Mouse (Mus musculus): ENCODE measurements around the gene Gxylt2. TPM values are rescaled to one million over a fixed set of nuclear protein-coding genes. Genes with fewer than 3 reads are reported as not detected.

Gxylt2 gene
- polyA plus RNA-seq, 1 experiment = not detected

DNA sequence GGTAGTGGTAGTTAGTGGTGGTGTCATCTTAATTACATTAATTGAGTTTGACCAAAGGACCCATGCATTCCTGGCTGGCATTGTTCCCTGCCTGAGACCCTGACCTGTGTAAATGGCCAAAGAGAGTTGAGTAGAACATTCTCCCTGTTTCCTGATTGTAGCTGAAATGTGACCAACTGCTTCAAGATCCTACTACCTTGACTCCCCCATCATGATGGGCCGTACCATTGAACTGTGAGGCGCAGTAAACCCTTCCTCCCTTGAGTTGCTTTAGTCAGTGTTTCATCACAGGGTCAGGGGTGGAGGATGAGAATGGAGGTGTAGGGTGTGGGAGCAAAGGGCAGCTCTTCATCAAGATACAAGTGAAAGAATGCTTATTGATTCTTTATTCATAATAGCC is 25.9 kb upstream of the Gxylt2 start:
- Histone ChIP-seq H3K4me3 (ENCODE audit: insufficient read depth, low read length) (no peak overlapping the region), H3K27ac (ENCODE audit: insufficient read depth, low read depth, low read length) (no peak overlapping the region), H3K4me1 (ENCODE audit: control insufficient read depth, insufficient read depth, low read length) (peaks cover 3% of the 10 kb centered on the region; the same call in 1 of the 2 replicates)
- no peak for TF ChIP-seq CTCF (IDR thresholded peaks at IDR 0.05; ENCODE audit: low read depth, low read length)
- no peak for TF ChIP-seq POLR2A (IDR thresholded peaks at IDR 0.05; ENCODE audit: borderline replicate concordance, low read depth, low read length)

DNA sequence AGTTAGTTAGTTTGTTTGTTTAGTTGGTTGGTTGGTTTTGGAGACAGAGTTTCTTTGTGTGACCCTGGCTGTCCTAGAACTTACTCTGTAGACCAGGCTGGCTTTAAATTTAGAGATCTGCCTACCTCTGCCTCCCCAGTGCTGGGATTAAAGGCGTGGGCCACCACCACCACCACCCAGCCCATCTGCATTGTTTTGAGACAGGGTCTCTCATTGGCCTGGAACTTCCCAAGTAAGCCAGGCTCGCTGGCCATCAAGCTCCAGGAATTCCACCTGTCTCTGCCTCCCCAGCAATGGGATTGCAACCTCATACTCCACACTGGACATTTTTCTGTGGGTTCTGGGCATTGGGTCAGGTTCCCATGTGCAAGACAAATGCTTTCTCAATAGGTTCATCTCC is 18.2 kb upstream of the Gxylt2 start:
- Histone ChIP-seq H3K4me3 (ENCODE audit: insufficient read depth, low read length) (no peak overlapping the region), H3K4me1 (ENCODE audit: control insufficient read depth, insufficient read depth, low read length) (no peaks in the 10 kb centered on the region), H3K27ac (ENCODE audit: insufficient read depth, low read depth, low read length) (no peak overlapping the region)
- TF ChIP-seq POLR2A (IDR thresholded peaks at IDR 0.05; ENCODE audit: borderline replicate concordance, low read depth, low read length) (no peak), CTCF (IDR thresholded peaks at IDR 0.05; ENCODE audit: low read depth, low read length) (no peak)

DNA sequence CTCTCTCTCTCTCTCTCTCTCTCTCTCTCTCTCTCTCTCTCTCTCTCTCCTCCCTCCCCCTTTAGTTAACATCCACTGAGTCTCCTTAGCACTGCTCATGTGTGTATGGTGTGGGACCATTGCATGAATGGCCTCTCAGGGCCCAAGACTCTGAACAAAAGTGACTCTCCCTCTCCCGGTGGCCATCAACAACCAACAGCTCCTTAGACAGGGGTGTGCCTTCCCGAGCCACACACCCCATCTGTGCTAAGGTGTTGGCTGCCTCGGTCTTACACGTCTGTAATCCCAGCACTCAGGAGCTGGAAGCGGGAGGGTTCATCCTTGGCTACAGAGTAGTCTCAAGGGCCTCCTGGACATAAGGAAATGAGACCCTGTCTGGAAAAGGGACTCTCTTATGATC is 4.5 kb upstream of the Gxylt2 start:
- H3K27ac ChIP-seq (ENCODE audit: insufficient read depth, low read depth, low read length) = no peak overlapping the region
- TF ChIP-seq POLR2A (IDR thresholded peaks at IDR 0.05; ENCODE audit: borderline replicate concordance, low read depth, low read length) (no peak), CTCF (IDR thresholded peaks at IDR 0.05; ENCODE audit: low read depth, low read length) (no peak)
- no peaks in the 10 kb centered on the region for H3K4me1 ChIP-seq (ENCODE audit: control insufficient read depth, insufficient read depth, low read length)
- no peak overlapping the region for H3K4me3 ChIP-seq (ENCODE audit: insufficient read depth, low read length)

DNA sequence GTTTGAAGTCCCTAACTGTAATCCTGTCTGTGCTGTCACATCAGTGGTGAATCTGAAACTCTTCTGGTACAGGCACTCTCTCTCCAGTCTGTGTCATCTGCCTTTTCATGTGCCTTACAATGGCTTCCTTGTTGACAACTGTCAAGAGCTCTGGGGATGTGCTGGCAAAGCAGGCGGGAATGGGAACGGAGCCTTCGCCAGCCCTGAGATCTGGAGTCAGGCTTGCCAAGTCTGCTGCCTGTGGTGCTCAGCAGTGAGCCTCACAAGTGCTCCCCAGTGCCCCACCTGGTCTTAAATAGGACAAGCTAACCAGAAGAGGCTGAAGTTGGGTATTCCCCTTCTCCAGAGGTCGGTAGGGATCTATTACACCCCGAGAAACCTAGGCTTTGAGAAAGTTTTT is 3.8 kb upstream of the Gxylt2 start:
- H3K4me3 ChIP-seq (ENCODE audit: insufficient read depth, low read length) = no peak overlapping the region
- no peaks in the 10 kb centered on the region for H3K4me1 ChIP-seq (ENCODE audit: control insufficient read depth, insufficient read depth, low read length)
- TF ChIP-seq POLR2A (IDR thresholded peaks at IDR 0.05; ENCODE audit: borderline replicate concordance, low read depth, low read length) (no peak), CTCF (IDR thresholded peaks at IDR 0.05; ENCODE audit: low read depth, low read length) (no peak)
- no peak overlapping the region for H3K27ac ChIP-seq (ENCODE audit: insufficient read depth, low read depth, low read length)

DNA sequence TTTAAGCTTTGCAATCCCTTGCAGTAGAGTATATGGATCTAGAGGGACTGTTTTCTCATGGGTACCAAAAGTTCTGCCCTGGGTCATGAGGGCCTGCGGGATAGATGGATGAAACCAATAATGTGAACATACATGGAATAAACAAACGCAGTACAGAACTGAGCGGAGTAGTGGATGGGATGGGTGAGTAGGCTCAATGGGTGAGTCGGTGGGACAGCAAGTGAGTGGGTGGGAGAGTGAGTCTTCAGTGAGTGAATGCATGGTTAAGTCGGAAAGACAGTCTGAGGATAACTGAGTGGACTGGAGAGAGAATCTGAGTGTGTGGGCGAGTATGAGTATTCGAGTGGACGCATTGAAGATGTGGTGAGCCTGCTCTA is 349 bp upstream of the Gxylt2 start:
- no peak overlapping the region for H3K27ac ChIP-seq (ENCODE audit: insufficient read depth, low read depth, low read length)

DNA sequence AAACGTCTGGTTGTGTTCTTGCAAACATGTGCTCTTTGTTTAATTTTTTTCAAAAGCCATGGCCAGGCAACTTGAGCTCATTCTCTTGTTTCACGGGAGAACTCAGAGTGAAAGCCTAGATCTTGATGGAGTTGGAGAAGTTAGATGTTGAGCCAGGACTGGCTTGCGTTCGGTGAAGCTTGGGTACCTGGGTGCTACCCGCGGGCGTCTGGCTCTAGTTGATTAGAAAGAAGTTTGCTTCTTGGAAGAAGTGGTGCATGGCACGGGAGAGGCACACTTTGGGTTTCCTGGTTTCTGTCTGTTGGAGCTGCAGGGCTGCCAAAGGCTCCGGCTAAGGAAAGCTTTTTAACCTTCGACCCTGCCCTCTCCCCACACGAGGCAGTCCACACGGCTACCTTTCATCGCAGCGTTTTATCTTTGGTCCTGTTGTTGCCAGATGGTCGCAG is 855 bp downstream of the Gxylt2 start:
- Histone ChIP-seq H3K27ac (ENCODE audit: insufficient read depth, low read depth, low read length) (no peak overlapping the region), H3K4me3 (ENCODE audit: insufficient read depth, low read length) (peak overlapping the region; percentile 11; the same call in 1 of the 2 replicates), H3K4me1 (ENCODE audit: control insufficient read depth, insufficient read depth, low read length) (peaks cover 10% of the 10 kb centered on the region)
- TF ChIP-seq CTCF (IDR thresholded peaks at IDR 0.05; ENCODE audit: low read depth, low read length) = no peak
- no peak for TF ChIP-seq POLR2A (IDR thresholded peaks at IDR 0.05; ENCODE audit: borderline replicate concordance, low read depth, low read length)

More for the DNA sequence above, 349 bp upstream of the Gxylt2 start:
- TF ChIP-seq CTCF (IDR thresholded peaks at IDR 0.05; ENCODE audit: low read depth, low read length) (no peak), POLR2A (IDR thresholded peaks at IDR 0.05; ENCODE audit: borderline replicate concordance, low read depth, low read length) (no peak)
- Histone ChIP-seq H3K4me3 (ENCODE audit: insufficient read depth, low read length) (peak overlapping the region; percentile 14; the same call in 1 of the 2 replicates), H3K4me1 (ENCODE audit: control insufficient read depth, insufficient read depth, low read length) (peaks cover 10% of the 10 kb centered on the region)

DNA sequence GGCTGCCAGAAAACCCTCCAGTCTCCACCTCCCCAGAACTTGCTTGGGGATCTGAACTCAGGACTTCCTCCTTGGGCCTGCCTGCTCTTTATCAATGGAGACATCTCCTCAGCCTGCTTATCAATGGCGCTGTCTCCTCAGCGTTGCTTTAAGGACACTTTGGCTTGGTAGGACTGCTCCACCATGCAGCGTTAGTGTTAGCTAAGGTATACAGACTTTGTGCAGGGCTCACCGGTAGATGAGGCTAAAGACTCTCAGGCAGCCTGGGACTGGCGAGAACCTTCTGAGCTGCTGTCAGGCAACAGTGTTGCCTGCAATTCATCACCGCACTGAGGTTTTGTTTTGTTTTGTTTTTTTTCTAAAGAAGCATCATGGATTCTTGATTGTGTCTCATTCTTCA is 2.3 kb downstream of the Gxylt2 start:
- no peak for TF ChIP-seq POLR2A (IDR thresholded peaks at IDR 0.05; ENCODE audit: borderline replicate concordance, low read depth, low read length)
- Histone ChIP-seq H3K4me3 (ENCODE audit: insufficient read depth, low read length) (no peak overlapping the region), H3K4me1 (ENCODE audit: control insufficient read depth, insufficient read depth, low read length) (peaks cover 10% of the 10 kb centered on the region), H3K27ac (ENCODE audit: insufficient read depth, low read depth, low read length) (no peak overlapping the region)

DNA sequence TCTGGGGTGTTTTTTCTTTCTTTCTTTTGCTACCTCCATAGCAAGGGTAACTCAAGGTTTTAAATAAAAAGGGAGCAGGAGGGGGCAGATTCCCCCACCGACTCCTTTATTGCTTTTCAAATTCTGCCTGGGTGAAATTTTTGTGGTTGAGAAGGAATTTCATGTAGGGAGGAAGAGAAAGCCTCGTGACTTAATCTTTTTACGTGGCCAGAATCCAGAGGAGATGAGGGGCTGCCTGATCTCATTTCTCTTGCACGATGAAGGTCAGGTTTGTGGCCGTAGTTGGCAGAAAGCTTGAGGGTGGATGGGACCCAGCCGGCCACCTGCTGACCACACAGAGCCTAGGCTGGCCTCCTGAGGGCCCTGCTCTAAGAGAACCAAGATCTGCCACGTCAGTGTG is 3.0 kb downstream of the Gxylt2 start:
- TF ChIP-seq POLR2A (IDR thresholded peaks at IDR 0.05; ENCODE audit: borderline replicate concordance, low read depth, low read length) (no peak), CTCF (IDR thresholded peaks at IDR 0.05; ENCODE audit: low read depth, low read length) (no peak)
- H3K4me1 ChIP-seq (ENCODE audit: control insufficient read depth, insufficient read depth, low read length) = peaks cover 10% of the 10 kb centered on the region
- no peak overlapping the region for H3K27ac ChIP-seq (ENCODE audit: insufficient read depth, low read depth, low read length)
- H3K4me3 ChIP-seq (ENCODE audit: insufficient read depth, low read length) = no peak overlapping the region

DNA sequence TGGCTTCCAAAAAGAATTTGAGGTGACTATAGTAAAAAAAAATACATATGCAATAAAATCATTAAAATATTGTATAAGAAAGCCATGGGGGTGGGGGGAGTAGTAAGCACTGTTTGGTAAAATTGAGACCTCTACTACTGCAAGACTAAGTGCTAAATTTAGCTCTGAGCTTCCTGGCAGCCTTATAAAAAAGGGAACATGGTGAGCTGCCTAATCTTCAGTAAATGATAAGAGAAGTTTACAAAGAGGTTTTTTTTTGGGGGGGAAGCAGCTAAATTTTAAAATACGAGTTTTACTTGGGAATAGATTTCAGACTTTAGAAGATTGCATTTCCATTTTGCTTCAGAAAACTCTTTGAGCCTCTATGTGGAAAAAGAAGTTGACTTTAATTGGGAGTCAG is 3.7 kb downstream of the Gxylt2 start:
- no peak for TF ChIP-seq POLR2A (IDR thresholded peaks at IDR 0.05; ENCODE audit: borderline replicate concordance, low read depth, low read length)
- no peak for TF ChIP-seq CTCF (IDR thresholded peaks at IDR 0.05; ENCODE audit: low read depth, low read length)

DNA sequence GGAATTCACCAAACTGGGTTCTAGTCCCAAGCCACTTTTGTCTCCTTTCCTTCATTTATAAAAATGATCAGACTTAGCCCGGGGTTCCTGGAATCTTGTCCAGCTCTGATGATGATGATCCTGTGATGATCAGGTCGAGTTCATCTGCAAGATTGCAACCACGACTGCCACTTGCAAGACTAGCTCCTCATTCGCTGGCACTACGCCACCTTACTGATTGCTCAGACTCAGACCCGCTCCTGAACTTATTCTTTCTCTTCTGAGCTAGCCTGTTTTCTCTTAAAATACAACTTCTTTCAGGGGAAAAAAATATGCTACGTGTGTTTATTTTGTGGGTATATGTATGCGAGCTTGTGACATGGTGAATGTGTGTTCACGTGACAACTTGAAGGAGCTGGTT is 4.5 kb downstream of the Gxylt2 start:
- Histone ChIP-seq H3K4me3 (ENCODE audit: insufficient read depth, low read length) (no peak overlapping the region), H3K4me1 (ENCODE audit: control insufficient read depth, insufficient read depth, low read length) (peaks cover 10% of the 10 kb centered on the region), H3K27ac (ENCODE audit: insufficient read depth, low read depth, low read length) (no peak overlapping the region)
- no peak for TF ChIP-seq POLR2A (IDR thresholded peaks at IDR 0.05; ENCODE audit: borderline replicate concordance, low read depth, low read length)
- no peak for TF ChIP-seq CTCF (IDR thresholded peaks at IDR 0.05; ENCODE audit: low read depth, low read length)

More for the DNA sequence above, 3.7 kb downstream of the Gxylt2 start:
- Histone ChIP-seq H3K27ac (ENCODE audit: insufficient read depth, low read depth, low read length) (no peak overlapping the region), H3K4me1 (ENCODE audit: control insufficient read depth, insufficient read depth, low read length) (peaks cover 10% of the 10 kb centered on the region), H3K4me3 (ENCODE audit: insufficient read depth, low read length) (no peak overlapping the region)

DNA sequence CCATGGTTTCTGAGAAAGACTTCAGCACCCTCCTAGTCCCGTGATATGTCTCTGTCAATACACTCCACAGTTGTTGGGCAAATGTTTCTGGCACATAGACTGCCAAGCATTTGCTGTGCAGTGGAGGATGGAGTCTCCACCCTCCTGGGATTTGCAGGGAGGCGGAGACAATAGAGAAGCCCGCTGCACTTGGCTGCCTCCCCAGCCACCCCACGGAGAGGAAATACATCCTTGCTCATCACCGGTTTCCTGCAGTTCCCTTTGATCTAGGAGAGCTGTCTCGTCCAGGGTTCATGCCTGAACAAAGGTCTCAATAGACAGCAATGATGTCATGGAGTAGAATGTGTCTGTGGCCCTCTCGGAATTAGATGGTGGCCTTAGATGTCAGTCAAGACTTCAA is 4.9 kb downstream of the Gxylt2 start:
- Histone ChIP-seq H3K27ac (ENCODE audit: insufficient read depth, low read depth, low read length) (no peak overlapping the region), H3K4me3 (ENCODE audit: insufficient read depth, low read length) (no peak overlapping the region), H3K4me1 (ENCODE audit: control insufficient read depth, insufficient read depth, low read length) (peaks cover 10% of the 10 kb centered on the region)
- TF ChIP-seq CTCF (IDR thresholded peaks at IDR 0.05; ENCODE audit: low read depth, low read length) (no peak), POLR2A (IDR thresholded peaks at IDR 0.05; ENCODE audit: borderline replicate concordance, low read depth, low read length) (no peak)

All from bone marrow macrophage, adult 2 months (primary cell).